Mouse (Mus musculus) lung, adult 2 months (tissue): ENCODE measurements around the gene Tgfbr3l.

Experiments
- CTCF ChIP-seq: fragments of 200-500 bp; IDR thresholded peaks from 2 replicates; pipeline ENCODE4 v1.5.1; 2011; ENCODE audit warnings: mild to moderate bottlenecking, low read length, control low read depth; ENCODE audit not compliant: insufficient read depth
- POLR2A ChIP-seq: fragments of 200-500 bp; IDR thresholded peaks from 2 replicates; pipeline ENCODE4 v1.6.1; 2011; ENCODE audit warnings: low read depth, mild to moderate bottlenecking, control low read depth, low read length, borderline replicate concordance; ENCODE audit errors: extremely low read depth

GRCm38 (mm10) chr8:4214006-4214980, 33.7 kb upstream of the Tgfbr3l start:
- TF ChIP-seq CTCF (no peak), POLR2A (no peak)
